Mouse (Mus musculus) small intestine, adult 2 months (tissue): Measurements from ENCODE around the gene Mgat4a.

ENCODE experiments used
- CTCF ChIP-seq: fragments of 200-500 bp; IDR thresholded peaks from 2 replicates; pipeline ENCODE4 v1.5.1; 2012; ENCODE audit warnings: low read depth, mild to moderate bottlenecking, control low read depth, inconsistent platforms, low read length, moderate library complexity, mixed read lengths; ENCODE audit not compliant: insufficient replicate concordance, insufficient read length; ENCODE audit errors: extremely low read depth
- POLR2A ChIP-seq: fragments of 200-500 bp; IDR thresholded peaks from 2 replicates; pipeline ENCODE4 v1.6.1; 2012; ENCODE audit warnings: low read depth, mild to moderate bottlenecking, control low read depth, inconsistent platforms, low read length, moderate library complexity

GRCm38 (mm10) chr1:37477250-37477649 lies 63.6 kb downstream of the Mgat4a start:
- TF ChIP-seq CTCF (no peak), POLR2A (no peak)
